Mouse (Mus musculus) left cerebral cortex, postnatal 10 days (tissue): ENCODE measurements at regions not wholly inside any gene's neighbourhood (a gene's known extent, or its start where the extent isn't known, plus 50 kb on each side); places are given as distances from the start of the nearest gene placed in this dataset.
A peak's percentile ranks its signal among the peaks of the same experiment; 100 is the strongest.

ENCODE experiments used
- DNase-seq, 2 experiments: peaks; one replicate each; pipeline ENCODE4 v3.0.0; 2021 to 2022; ENCODE audit warnings: low spot score in 2 of 2, mixed read lengths in 1 of 2; ENCODE audit errors: extremely low spot score in 1 of 2
- intact Hi-C: fragments of 180-260 bp; cut with DNase I; formaldehyde crosslinking; loops from one replicate; pipeline ENCODE4 v1.15.1; 2025

DNA sequence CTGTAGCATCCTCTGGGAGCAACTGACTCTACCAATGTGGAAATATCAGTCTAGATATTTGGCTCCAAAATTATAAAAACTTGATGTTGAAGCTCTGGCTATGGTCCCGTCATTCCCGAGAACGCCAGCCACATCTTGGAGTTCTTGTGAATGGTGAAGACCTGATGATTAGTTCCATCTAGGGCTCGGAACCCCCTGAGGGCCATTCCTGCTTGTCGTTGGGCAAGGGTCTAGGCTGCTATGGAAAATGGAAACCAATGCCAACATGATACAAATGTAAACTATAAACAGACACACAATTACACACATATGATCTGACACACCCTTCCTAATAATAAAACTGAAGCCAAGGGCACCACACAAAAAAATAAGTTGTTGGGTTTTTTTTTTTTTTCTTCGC, 323.9 kb upstream of the Prickle1 start:
- intact Hi-C loops: no loop called here

DNA sequence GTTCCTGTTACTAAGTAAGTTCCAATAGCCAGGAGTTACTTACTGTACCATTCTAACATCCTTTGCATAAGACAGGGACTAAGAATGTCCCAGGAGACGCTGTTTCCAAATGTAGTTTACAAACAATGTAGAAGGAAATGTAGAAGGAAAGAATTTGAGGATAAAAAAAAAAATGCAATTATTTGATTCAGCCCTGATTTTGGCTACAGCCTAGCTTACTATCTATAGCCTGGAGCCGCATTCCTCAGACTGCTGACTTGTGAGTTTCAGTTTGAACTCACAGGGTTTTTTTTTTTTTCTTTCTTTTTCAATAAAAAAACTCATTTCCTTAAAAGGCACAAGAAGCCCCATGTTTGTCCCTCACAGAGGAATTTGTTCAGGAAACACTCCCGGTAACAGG, 321.2 kb upstream of the Prickle1 start:
- intact Hi-C loops: no loop called here

More for the DNA sequence above, 323.9 kb upstream of the Prickle1 start:
- DNase-seq: no peak

DNA sequence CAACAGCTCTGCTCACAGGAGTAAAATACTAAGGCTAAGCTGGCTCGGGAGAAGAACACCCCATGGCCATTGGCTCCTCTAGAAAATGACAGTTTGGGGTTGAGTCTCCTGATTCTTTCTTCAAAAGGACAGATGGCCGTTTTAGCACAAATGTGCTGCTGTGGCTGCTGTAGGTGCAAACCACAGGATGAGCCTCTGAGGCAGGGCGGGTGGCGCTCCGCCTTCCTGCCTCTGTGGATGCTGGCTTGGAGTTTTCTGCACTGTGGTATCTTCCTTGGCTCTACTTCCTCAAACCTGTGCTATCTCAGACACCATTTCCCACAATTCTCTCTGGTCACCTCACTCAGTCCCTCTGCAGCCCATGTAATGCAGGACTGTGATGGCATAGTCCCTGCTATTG, 317.8 kb upstream of the Prickle1 start:
- intact Hi-C loops: no loop called here
- DNase-seq: no peak

More for the DNA sequence above, 321.2 kb upstream of the Prickle1 start:
- DNase-seq: no peak

DNA sequence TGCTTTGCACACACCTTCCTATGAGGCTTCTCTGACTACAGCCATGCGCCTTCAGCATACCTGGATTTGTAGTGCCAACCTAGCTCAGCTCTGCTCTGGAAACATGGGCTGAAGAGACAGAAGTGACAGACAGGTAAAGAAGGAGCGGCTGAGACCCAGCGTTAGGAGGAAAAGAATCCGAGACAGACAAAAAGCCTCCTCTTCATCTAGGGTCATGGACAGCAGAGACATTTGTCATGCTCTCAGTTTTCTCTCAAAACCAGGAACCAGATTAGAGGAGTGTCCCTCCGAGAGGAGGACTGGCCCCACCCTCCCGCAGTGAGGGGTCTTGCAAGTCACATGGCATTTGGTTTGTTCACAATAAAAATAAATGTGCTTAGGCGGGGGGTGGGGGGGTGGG, 317.4 kb upstream of the Prickle1 start:
- intact Hi-C loops: no loop called here
- no peak for DNase-seq

DNA sequence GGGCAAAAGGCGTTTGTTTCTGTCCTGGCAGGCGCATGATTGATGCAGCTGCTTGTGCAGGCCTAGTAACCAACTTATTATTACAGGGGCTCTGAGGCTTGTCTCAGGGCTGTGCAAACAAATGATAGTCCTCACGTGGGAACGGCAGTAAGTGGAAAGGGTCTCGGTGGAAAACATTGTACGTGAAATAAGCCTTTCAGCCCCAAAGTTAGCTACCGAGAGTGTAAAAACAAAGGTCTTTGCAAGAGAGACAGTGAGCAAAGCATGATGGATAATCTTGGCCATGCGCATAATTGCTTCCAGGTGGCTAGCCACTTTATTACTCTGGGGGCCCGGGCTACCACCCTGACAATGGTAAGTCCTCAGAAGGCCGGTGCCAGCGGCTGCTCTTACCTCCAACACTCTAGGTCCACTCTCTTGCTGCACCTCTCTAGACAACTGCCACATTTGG, 315.3 kb upstream of the Prickle1 start:
- intact Hi-C loops: no loop called here
- DNase-seq: no peak

DNA sequence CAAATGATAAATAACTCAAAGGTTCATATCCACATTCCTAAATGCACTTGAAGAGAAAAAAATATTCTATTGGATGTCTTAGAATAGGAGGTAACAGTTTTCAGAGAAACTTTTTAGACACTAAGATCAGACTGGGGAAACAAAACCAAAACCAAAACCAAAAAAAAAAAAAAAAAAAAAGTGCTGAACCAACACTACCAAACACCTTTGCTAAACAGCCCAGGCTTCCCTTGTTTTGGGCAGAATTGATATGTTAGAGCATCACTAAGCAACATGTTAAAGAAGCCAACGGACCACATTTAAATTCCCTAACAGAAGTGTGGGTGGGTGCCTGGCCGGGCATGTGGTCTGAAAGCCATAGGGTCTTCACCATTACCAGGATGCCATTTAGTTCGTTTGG, 314.5 kb upstream of the Prickle1 start:
- DNase-seq: no peak
- intact Hi-C loops: no loop called here

DNA sequence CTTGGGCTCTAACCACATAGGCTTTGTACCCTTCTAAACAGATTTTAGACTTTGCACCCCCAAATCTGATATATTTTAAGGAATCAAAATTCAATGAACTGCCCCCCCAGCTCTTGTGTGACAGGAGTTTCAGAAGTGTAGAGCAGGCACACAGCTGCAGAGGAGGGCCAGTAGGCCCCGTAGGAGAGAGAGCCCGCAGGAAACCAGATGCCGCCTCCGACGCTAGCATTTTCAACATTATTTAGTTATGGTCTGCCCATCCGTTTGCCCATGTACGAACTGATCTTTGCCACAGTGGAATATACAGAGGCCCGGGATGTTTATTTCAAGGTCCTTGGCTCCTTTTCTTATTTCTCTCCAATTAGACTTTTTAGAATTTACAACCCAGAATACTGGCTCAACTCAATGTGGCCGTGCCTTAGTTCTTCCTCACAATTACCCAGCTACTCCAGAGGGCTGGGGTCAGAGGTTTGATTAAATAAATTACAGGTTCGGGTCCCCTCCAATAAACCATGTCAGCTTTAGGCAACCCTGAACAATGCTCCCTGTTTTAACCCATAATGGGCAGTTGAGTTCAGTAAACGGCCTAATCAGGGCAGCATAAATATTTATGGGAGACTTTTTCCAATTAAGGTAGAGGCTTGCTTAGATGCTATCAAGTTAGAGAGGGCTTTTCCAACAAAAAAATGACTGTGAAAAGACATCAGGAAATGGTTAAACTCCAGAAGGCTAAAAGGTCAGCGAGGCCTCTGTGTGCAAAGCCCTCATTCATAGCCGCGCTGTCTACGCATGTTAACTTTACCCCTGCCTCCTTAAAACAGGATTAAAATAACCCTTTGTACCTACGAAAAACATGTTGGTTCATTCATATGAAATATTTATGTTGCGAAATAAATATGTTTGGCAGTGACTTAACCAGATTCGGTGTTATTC, 308.2 kb upstream of the Prickle1 start:
- intact Hi-C loops: no loop called here
- no peak for DNase-seq

DNA sequence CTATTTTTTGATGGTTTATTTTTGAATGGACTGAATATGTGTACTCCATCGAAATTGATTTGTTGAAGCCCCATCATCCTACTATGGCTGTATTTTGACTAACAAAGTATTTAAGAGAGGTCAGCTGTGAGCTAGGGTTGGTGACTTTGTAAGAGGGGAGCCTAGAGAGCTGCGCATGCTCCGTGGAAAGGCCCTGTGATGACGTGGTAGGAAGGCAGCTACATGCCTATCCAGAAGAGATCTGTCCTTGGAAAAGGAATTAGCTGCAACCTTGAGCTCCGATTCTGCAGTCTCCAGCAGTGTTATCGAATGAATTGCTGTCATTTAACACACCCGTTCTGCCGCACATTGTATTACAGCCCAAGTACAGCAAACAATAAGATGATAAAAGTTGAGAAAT, 287.1 kb upstream of the Prickle1 start:
- no peak for DNase-seq
- intact Hi-C loops: no loop called here

DNA sequence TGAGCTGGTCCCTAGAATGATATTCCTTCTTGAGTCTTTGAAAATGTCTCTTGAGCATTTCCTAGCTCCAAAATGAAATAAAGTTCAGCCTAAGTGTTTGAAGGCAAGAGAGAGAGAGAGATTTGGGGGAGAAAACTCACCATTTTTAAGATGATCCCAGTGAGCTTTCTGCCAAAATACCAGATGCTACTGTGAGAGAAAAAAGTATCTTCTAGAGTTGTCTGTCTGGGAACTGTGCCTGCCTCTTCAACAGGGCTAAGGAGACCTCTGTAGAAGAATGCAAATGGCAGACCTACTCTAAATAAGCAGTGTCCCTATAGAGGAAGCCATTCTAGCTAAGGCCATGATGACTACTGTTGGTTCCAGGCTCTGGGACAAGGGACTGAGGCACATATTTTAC, 285.6 kb upstream of the Prickle1 start:
- intact Hi-C loops: no loop called here
- DNase-seq: no peak

DNA sequence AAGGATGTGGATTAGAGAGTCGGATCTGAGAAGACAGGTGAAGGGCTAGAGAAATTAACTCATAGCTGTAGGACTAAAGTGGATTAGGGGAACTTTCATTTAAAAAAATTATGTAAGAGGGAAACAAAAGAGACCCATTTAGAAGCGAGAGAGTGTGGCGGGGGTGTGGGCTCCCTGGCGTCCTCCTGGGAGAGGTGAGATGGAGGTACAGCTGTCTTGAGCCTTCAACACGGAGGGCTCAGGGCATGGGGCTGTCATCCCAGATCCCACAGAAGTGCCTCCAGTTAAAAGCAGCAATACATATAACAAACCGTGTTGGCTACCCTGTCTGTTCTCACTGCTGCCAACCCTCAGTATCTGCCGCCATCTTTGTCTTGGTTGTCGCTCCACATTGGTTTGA, 284.6 kb upstream of the Prickle1 start:
- intact Hi-C loops: no loop called here
- DNase-seq: no peak

DNA sequence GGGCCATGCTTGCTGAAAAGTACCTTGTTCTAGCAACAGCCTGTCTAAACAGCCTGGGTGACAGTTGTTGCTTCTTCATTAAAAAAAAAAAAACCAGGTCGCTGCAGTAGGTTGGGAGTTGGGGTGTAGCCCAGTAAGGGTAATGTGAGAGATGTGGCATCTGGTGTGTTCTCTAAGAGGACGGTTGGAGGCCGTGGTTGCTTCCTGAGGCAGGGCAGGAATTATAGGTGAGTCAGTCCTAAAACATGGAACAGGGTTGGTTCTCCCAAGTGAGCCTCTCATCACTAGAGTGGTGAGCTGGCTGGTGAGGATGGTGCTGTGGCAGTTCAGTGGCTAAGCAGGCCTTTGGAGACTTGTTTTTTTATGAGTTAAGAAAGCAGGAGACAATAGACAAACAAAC, 283.3 kb upstream of the Prickle1 start:
- intact Hi-C loops: no loop called here
- no peak for DNase-seq

DNA sequence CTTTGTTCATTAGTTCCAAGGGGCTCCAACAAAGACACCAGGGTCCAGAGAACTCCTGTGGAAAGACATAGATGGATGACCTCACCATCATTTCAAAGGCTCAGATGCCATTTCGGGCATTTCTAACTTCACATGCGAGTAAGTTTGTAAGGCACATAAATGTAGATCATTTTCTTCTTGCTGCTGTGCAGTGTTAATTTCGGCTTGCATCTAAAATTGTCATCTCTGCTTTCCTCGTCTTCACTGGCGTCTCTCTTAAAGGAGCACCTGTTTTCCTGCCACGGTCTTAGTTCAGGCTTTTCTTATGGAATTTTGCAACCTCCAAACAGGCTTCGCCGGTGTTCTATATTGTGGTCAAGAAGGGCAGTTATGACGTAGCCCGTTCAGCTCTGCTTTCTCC, 280.6 kb upstream of the Prickle1 start:
- intact Hi-C loops: no loop called here
- DNase-seq: no peak

DNA sequence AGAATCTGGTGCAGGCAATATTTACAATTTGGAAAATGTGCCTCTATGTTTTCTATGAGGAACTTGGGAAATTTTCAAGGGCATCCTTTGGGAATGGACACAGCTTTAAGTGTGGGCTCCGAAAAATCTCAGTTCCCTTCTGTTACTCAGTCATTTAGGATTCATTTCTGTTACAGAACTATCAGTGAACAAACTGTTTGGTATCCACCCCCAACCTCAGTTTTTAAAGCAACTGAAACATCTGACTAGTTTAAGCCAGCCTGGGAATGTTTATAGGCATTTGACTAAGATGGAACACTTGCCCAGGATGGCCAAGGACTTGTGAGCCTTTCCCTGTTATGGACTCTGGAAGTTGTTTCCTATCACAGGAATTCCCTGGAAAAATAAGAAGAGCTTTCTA, 280.0 kb upstream of the Prickle1 start:
- intact Hi-C loops: no loop called here
- DNase-seq: no peak

DNA sequence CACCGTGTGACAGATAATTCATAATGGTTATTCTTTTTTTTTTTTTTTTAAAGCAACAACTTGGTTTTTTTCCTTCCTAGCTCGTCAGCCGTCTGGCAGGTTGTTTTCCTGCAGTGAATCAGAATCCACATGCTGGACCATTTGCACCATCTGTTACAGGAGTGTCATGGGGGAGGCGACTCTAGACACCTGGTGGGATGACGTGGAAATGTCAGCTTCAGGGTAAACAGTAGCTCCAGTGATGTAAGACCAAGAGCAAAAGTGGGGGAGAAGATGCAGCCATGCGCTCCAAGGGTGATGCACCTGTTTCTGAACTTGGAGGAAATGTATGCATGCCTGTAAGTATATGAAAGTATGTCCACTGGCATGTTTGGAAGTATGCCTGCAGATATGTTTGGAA, 278.5 kb upstream of the Prickle1 start:
- no peak for DNase-seq
- intact Hi-C loops: no loop called here

DNA sequence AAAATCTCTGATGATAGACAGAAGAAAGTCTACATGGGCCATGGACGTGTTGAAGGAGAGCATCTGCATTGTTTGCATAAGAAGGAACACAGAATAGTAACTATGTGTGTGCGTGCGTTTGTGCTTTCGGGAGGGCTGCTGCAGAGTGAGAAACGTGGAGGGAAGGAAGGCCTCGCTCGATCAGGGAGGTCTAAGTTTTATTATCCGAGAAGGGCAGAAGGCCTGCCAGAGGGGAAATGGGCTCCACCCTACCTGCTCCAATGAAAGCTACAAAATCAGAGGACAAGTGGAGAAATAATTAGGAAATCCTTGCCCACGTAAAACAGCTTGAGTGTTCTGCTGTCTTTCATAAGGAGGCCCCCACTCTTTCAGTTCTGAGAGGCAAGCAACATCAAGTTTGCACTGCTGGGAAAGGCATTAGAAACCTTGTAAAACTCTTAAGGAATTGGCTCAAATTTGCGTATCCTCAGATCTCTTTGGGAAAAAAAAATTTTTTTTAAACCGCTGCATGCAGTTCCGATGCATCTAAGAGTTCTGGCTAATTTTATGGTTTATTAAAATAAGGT, 261.7 kb upstream of the Prickle1 start:
- no peak for DNase-seq
- intact Hi-C loops: no loop called here

DNA sequence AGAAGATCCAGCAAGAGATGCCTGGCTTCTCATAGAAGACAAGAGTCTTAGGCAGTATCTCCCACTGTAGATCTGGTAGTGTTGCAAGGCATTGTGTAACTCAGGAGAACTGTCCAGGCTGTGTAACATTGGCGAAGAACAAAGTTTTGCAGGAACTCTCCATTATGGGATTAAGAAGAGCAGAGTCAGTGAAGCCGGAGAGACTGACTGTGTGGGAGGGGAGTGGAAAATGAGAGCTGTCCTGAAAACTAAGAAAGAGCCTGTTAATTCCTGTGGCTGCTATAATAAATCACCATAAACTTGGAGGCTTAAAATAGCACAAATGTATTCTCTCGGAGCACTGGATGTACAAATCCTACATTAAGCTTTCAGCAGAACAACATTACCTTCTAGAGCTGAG, 257.5 kb upstream of the Prickle1 start:
- intact Hi-C loops: no loop called here
- DNase-seq: no peak

DNA sequence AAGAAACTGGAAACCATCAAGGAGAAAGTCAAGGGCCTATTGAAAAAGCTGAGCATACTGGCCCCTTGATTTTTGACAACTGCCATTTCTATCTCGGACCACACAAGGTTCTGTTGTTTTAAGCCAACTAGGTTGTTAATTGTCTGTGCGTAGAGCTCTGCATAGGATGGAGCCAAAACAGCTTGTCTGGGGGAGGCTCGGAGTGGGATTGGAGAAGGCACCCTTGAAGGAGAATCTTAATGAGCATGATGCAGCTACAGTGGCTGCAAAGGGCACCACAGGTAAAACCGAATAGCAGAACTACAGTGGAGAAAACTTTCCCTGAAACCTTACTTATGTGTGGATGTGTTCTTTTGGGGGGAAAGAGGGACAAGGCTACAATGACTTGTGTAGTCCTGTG, 256.4 kb upstream of the Prickle1 start:
- no peak for DNase-seq
- intact Hi-C loops: no loop called here

DNA sequence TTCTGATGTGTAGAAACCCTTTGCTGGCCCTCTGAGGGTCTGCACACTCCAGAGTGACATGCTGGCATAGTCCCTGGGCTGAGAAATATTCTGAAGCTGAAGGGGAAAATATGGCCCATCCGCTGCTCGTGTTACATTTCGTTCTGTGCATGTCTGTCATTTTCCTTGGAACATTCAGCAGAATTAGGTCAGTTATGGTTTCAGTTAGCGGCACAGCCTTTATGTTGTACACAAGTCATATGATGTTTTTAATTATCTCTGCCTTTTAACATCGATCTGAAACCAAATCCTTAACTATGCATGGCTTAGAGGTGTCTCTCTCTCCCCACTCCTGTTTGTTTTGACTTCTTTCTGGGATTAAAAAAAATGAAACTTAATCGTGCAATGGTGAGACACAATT, 254.7 kb upstream of the Prickle1 start:
- DNase-seq: no peak
- intact Hi-C loops: no loop called here

DNA sequence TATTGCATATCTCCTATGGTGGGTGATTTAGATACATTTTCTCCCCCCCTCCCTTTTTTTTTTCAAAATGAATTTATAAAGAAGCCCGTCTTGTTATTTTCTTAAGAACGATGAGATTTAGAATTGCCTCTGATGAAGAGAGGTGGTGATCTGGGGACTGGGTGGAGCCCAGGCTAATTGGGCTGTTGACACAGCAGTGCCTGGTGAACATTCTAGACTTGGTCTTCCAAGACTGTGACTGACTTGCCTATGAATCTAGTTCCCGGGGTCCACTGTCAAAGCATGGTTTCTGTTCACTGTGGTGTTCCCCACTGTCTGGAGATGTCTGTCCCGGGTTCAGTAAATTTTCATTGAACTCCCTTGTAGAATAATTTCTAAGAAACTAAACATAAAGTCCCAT, 253.1 kb upstream of the Prickle1 start:
- no peak for DNase-seq
- intact Hi-C loops: no loop called here

DNA sequence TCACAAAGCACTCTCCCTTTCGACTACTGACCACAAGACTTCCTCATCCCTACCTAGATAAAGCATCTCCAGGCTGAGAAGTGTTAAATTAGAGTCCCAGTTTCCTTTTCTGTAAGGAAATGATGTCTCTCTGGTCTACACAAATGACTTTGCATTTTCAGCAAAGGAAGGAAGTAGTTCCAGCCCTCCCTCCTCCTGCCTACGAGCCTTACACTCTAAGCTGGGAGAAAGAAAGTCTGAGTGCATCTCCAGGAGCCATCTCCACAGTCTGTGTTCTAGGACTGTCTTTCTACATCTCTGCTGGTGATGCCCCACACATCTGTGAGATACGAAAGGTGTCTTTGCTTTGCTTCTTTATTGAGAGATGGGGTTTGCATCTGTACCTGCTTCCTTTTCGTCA, 251.1 kb upstream of the Prickle1 start:
- DNase-seq: no peak

DNA sequence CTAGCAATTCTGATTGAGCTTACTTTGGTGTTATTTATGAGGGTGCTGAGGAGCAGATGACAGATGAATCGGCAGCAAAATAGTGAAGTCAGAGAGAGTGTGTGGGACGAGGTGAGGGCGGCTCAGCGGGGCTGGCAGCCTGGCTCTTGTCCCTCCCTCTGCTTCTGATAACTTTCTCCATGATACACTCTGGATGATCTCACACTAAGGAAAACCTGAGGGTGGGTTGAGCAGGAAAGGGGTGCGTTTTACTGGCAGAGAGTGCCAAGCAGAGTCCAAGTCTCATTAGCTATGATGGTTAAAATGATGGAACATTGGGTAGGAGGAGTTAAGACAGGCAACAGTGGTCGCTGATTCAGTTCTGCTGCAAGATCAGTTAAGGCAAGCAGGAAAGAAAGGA, 250.1 kb upstream of the Prickle1 start:
- DNase-seq: peak in 1 of 2 experiments; percentile 12
- intact Hi-C loops: no loop called here

More for the DNA sequence above, 251.1 kb upstream of the Prickle1 start:
- intact Hi-C loops: no loop called here
